Mouse (Mus musculus) MEL-GATA-1-ER (cell line): ENCODE measurements around the gene Fam83c.

ENCODE experiments used
- DNase-seq: peaks from one replicate; pipeline ENCODE4 v3.0.0-alpha.2; 2012; ENCODE audit warnings: low read depth; ENCODE audit errors: extremely low read depth

The Fam83c gene

GRCm38 (mm10) chr2:155826630-155827424 lies 7.8 kb downstream of the Fam83c start, which contains the start of gene Eif6:
Gene Eif6, minus strand, starts transcription at chr2:155826925.
- peak; percentile 85 for DNase-seq

- peak; percentile 24 for DNase-seq
These were observed 8.6 kb downstream of the Fam83c start for GRCm38 (mm10) chr2:155825904-155826629.

GRCm38 (mm10) chr2:155823722-155824121 lies 10.9 kb downstream of the Fam83c start:
- DNase-seq = no peak

GRCm38 (mm10) chr2:155820779-155821178 lies 13.9 kb downstream of the Fam83c start:
- no peak for DNase-seq

GRCm38 (mm10) chr2:155819449-155820251 lies 15.0 kb downstream of the Fam83c start:
- DNase-seq = no peak

GRCm38 (mm10) chr2:155819392-155819448 lies 15.4 kb downstream of the Fam83c start, which contains the start of gene BC029722:
Gene BC029722, minus strand, starts transcription at chr2:155819426.
- DNase-seq = no peak

GRCm38 (mm10) chr2:155818596-155819391 lies 15.9 kb downstream of the Fam83c start:
- DNase-seq = peak; percentile 85

GRCm38 (mm10) chr2:155817301-155818245 lies 17.1 kb downstream of the Fam83c start:
- DNase-seq = no peak

- DNase-seq = no peak
These were observed 18.5 kb downstream of the Fam83c start for GRCm38 (mm10) chr2:155816179-155816578.

- peak; percentile 32 for DNase-seq
These were observed 19.8 kb downstream of the Fam83c start for GRCm38 (mm10) chr2:155814829-155815228.

GRCm38 (mm10) chr2:155812637-155813036 lies 22.0 kb downstream of the Fam83c start:
- DNase-seq = no peak

GRCm38 (mm10) chr2:155811821-155812396 lies 22.7 kb downstream of the Fam83c start:
- DNase-seq = peak; percentile 50

GRCm38 (mm10) chr2:155809620-155810019 lies 25.0 kb downstream of the Fam83c start:
- DNase-seq = no peak

GRCm38 (mm10) chr2:155807408-155807807 lies 27.2 kb downstream of the Fam83c start:
- no peak for DNase-seq

- DNase-seq = no peak
These were observed 28.1 kb downstream of the Fam83c start for GRCm38 (mm10) chr2:155806548-155806947.

- DNase-seq = no peak
These were observed 28.8 kb downstream of the Fam83c start for GRCm38 (mm10) chr2:155805925-155806255.

- no peak for DNase-seq
These were observed 29.3 kb downstream of the Fam83c start for GRCm38 (mm10) chr2:155805231-155805924.

GRCm38 (mm10) chr2:155804053-155804452 lies 30.6 kb downstream of the Fam83c start:
- no peak for DNase-seq

- DNase-seq = peak; percentile 36
These were observed 31.9 kb downstream of the Fam83c start for GRCm38 (mm10) chr2:155802761-155803160.
